Mouse (Mus musculus): ENCODE measurements at regions not wholly inside any gene's neighbourhood (a gene's known extent, or its start where the extent isn't known, plus 50 kb on each side); places are given as distances from the start of the nearest gene placed in this dataset.
"Not testable (repeated sequence)": the region's sequence is repeated elsewhere in the genome, so short reads cannot be mapped to it uniquely, and the experiment has no call there.

DNA sequence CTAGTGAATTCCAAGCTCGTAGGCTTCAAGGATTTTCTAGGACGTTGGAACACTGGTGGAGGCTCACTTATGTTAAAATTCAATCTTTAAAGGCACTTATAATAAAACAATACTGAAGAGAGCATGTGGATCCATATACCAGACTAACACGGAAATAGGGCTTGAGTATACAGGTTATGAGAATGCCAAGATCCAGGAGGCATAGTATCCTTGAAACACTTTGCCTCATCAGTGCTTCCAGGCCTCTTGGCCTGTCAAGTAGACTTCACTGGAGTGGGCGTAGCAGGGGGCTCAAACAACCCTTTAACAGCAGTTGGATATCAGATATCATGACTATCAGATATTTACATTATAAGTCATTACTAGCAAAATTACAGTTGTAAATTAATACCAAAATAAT, 948.7 kb upstream of the Fam98a start:
- Histone ChIP-seq H3K4me2 (ENCODE audit: low read depth, low read length) (no peak overlapping the region), H3K27ac (ENCODE audit: low read length) (no peak overlapping the region), H3K27me3 (replicated peaks; ENCODE audit: control insufficient read depth, insufficient read depth, low read length) (no peaks in the 10 kb centered on the region), H3K9me3 (ENCODE audit: control insufficient read depth, low read length) (no peaks in the 10 kb centered on the region), H3K9ac (ENCODE audit: low read depth, low read length) (no peak overlapping the region), H3K36me3 (ENCODE audit: control insufficient read depth, insufficient read depth, low read length) (no peaks in the 10 kb centered on the region), H3K4me1 (ENCODE audit: control insufficient read depth, insufficient read depth, low read length) (no peaks in the 10 kb centered on the region), H3K4me3 (ENCODE audit: low read length) (no peak overlapping the region)
- ATAC-seq, result no peak
- WGBS, result 74% methylated on average over 4 of the region's 4 CpGs

DNA sequence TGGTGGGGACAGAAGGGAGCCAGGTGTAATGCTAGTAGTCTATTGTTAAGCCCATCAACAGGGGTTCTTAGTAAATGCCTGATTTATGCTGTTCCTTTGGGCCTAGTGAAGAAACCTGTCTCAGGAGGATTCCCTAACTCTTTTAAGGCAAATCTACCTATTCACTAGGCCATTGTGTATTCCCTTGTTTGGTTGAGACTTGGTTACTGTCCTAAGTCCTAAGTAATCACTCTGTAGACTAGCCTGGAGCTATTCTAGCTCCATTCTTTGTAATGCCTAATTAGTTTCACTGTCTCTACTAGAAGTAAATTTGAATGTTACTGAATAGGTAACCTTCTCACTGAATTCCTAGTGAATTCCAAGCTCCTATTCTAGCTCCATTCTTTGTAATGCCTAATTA, 948.2 kb upstream of the Fam98a start:
- not testable (repeated sequence) for H3K4me3 ChIP-seq (ENCODE audit: low read length); H3K9me3 ChIP-seq (ENCODE audit: control insufficient read depth, low read length); H3K27me3 ChIP-seq (replicated peaks; ENCODE audit: control insufficient read depth, insufficient read depth, low read length); H3K4me1 ChIP-seq (ENCODE audit: control insufficient read depth, insufficient read depth, low read length); H3K4me2 ChIP-seq (ENCODE audit: low read depth, low read length); H3K27ac ChIP-seq (ENCODE audit: low read length); H3K36me3 ChIP-seq (ENCODE audit: control insufficient read depth, insufficient read depth, low read length); H3K9ac ChIP-seq (ENCODE audit: low read depth, low read length); ATAC-seq

- Histone ChIP-seq H3K27ac (ENCODE audit: low read length) (no peak overlapping the region), H3K9me3 (ENCODE audit: control insufficient read depth, low read length) (no peaks in the 10 kb centered on the region), H3K4me2 (ENCODE audit: low read depth, low read length) (no peak overlapping the region), H3K36me3 (ENCODE audit: control insufficient read depth, insufficient read depth, low read length) (no peaks in the 10 kb centered on the region), H3K4me1 (ENCODE audit: control insufficient read depth, insufficient read depth, low read length) (no peaks in the 10 kb centered on the region), H3K9ac (ENCODE audit: low read depth, low read length) (no peak overlapping the region), H3K27me3 (replicated peaks; ENCODE audit: control insufficient read depth, insufficient read depth, low read length) (no peaks in the 10 kb centered on the region), H3K4me3 (ENCODE audit: low read length) (no peak overlapping the region)
- ATAC-seq, result no peak
- WGBS, result 82% methylated on average over 3 of the region's 3 CpGs
Measured at GRCm38 (mm10) chr17:76487347-76487746, 935.6 kb upstream of the Fam98a start.

DNA sequence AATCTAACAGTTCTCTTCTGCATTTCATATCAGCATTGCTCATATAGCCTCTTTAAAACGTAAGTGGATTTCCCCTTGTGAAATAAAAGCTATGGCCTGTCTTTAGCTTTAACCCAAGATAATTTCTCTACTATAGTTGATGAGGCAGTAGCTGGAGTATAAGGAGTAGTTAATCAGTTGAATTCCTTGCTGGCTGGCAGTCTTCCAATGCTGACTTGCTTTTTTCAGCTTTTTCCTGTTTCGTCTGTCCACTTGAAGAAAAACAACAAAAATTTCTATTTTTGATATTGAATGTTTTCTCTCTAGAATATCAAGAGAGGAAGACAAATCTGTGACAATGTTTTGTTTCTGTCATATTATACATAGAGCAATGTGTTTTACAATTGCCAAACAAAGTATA, 932.4 kb upstream of the Fam98a start:
- no peaks in the 10 kb centered on the region for H3K4me1 ChIP-seq (ENCODE audit: control insufficient read depth, insufficient read depth, low read length)
- H3K36me3 ChIP-seq (ENCODE audit: control insufficient read depth, insufficient read depth, low read length), result no peaks in the 10 kb centered on the region
- WGBS, result 61% methylated on average over 2 of the region's 2 CpGs
- no peak for ATAC-seq
- no peaks in the 10 kb centered on the region for H3K27me3 ChIP-seq (replicated peaks; ENCODE audit: control insufficient read depth, insufficient read depth, low read length)
- H3K4me2 ChIP-seq (ENCODE audit: low read depth, low read length), result no peak overlapping the region
- H3K9me3 ChIP-seq (ENCODE audit: control insufficient read depth, low read length), result no peaks in the 10 kb centered on the region
- H3K9ac ChIP-seq (ENCODE audit: low read depth, low read length), result no peak overlapping the region
- no peak overlapping the region for H3K4me3 ChIP-seq (ENCODE audit: low read length)
- H3K27ac ChIP-seq (ENCODE audit: low read length), result no peak overlapping the region

GRCm38 (mm10) chr17:76451296-76451834, 899.6 kb upstream of the Fam98a start:
- H3K27ac ChIP-seq (ENCODE audit: low read length), result no peak overlapping the region
- no peaks in the 10 kb centered on the region for H3K27me3 ChIP-seq (replicated peaks; ENCODE audit: control insufficient read depth, insufficient read depth, low read length)
- H3K36me3 ChIP-seq (ENCODE audit: control insufficient read depth, insufficient read depth, low read length), result no peaks in the 10 kb centered on the region
- no peaks in the 10 kb centered on the region for H3K4me1 ChIP-seq (ENCODE audit: control insufficient read depth, insufficient read depth, low read length)
- WGBS, result 71% methylated on average over 4 of the region's 4 CpGs
- H3K4me2 ChIP-seq (ENCODE audit: low read depth, low read length), result no peak overlapping the region
- H3K4me3 ChIP-seq (ENCODE audit: low read length), result no peak overlapping the region
- no peak for ATAC-seq
- no peaks in the 10 kb centered on the region for H3K9me3 ChIP-seq (ENCODE audit: control insufficient read depth, low read length)
- H3K9ac ChIP-seq (ENCODE audit: low read depth, low read length), result no peak overlapping the region

All from intestine, embryonic 16.5 days (tissue).